Mouse (Mus musculus) limb, embryonic 10.5 days (tissue): Measurements from ENCODE around the gene Krt35. TPM values are rescaled to one million over a fixed set of nuclear protein-coding genes. Genes with fewer than 3 reads are reported as not detected.

ENCODE experiments used
- DNase-seq: peaks from one replicate; pipeline ENCODE4 v3.0.0-alpha.2; 2017; ENCODE audit warnings: low spot score
- H3K27ac ChIP-seq: fragments of 300-500 bp; sonication (generic); 2 replicates; pipeline ENCODE4 v1.5.1; 2016; ENCODE audit warnings: mild to moderate bottlenecking
- H3K27me3 ChIP-seq: fragments of 300-500 bp; sonication (generic); 2 replicates; pipeline ENCODE4 v1.6.1; 2016; ENCODE audit warnings: low read depth, mild to moderate bottlenecking; ENCODE audit not compliant: poor library complexity, severe bottlenecking
- H3K36me3 ChIP-seq: fragments of 300-500 bp; sonication (generic); 2 replicates; pipeline ENCODE4 v1.6.1; 2016; ENCODE audit warnings: mild to moderate bottlenecking, moderate library complexity
- H3K4me1 ChIP-seq: fragments of 300-500 bp; sonication (generic); 2 replicates; pipeline ENCODE4 v1.6.1; 2016
- H3K4me3 ChIP-seq: fragments of 300-500 bp; sonication (generic); 2 replicates; pipeline ENCODE4 v1.5.1; 2016; ENCODE audit warnings: mild to moderate bottlenecking, moderate library complexity
- H3K9me3 ChIP-seq: fragments of 300-500 bp; sonication (generic); replicated peaks from 2 replicates; pipeline ENCODE4 v1.6.1; 2016; ENCODE audit warnings: mild to moderate bottlenecking
- WGBS: fragments of 180-500 bp; shearing (Covaris S2); methylation state at CpG from one replicate; pipeline ENCODE4 v1.1.7; 2016; 5-methylcytosine and 5-hydroxymethylcytosine counted together
- polyA plus RNA-seq: library from polyadenylated mRNA; unstranded; fragments of >200 nt; fragmentation: Nextera tagmentation; extraction: Ambion mirVana; gene quantifications from 2 replicates; pipeline ENCODE4 v1.2.1, GENCODE M21; 2016

Krt35 gene
- polyA plus RNA-seq, 1 experiment from 2014 or later, result 0.08 TPM

DNA sequence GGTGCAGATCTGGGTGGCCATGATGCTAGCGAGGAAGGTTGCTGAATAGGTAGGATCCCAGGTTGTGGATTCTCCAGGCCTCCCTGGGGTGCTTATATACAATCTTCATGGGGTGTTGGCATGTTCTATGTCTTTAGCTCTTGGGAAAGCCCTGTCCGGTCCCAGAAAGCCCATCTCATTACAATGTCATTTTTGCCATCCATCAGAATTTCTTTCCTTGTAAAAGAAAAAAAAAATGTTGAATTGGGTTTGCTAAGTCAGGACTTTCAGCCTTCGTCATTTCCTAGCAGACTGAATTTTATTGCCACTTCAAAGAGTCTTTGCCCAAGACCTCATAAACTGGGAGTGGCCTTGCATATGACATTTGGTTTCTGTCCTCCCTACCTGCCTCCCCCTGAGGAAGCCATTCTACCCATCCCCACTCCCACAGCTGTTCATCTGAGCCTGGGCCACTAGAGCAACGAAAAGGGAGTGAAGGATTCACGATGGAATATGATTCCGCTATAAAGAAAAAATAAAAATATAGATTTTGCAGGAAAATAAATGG, 9.6 kb upstream of the Krt35 start, which contains the start of gene Krt36:
Gene Krt36 (minus strand): TSS at position 51 of the 547 bp plus-strand sequence.
- H3K4me1 ChIP-seq, result 0 out of 2 replicates have a peak, but pooled peaks cover 5% of the 10 kb centered on the region
- no peak for DNase-seq
- H3K4me3 ChIP-seq, result no peak within 1 kb of the TSS
- H3K27me3 ChIP-seq, result no peaks in the 10 kb centered on the region
- no peaks in the 10 kb centered on the region for H3K9me3 ChIP-seq
- no peak within 1 kb of the TSS for H3K27ac ChIP-seq
- no peaks in the 10 kb centered on the region for H3K36me3 ChIP-seq
- 82% methylated on average over 6 of the region's 6 CpGs for WGBS

DNA sequence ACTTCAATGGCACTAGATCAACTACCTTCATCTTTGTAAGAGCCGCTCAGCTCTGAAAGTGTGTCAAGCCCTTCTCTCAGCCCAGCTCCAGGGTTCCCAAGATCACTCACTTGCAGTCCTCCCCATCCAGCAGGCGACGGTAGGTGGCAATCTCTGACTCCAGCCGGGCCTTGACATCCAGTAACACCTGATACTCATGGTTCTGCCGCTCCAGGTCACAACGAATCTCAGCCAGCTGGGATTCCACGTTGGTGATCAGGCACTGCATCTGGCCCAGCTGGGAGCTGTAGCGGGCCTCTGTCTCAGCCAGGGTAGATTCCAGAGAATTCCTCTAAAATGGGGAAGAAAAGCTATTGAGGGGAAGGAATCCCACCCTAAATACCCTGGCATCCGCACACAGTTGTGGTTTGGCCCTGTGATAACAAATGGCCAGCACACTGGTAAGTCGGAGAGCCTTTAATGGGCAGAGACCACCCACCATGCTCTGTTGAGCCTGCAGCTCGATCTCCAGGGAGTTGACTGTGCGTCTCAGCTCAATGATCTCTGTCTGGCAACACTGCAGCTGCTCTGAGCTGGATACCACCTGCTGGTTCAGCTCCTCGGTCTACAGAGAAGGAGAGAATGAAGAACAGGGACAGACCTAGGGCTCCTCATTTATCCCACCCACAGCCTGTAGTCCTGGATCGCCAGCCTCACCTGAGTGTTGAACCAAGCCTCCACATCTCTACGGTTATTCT, 6.8 kb upstream of the Krt35 start:
- no peak overlapping the region for H3K4me3 ChIP-seq
- H3K27me3 ChIP-seq, result no peaks in the 10 kb centered on the region
- DNase-seq, result no peak
- H3K9me3 ChIP-seq, result no peaks in the 10 kb centered on the region
- WGBS, result 67% methylated on average over 15 of the region's 15 CpGs
- H3K36me3 ChIP-seq, result no peaks in the 10 kb centered on the region
- H3K27ac ChIP-seq, result no peak overlapping the region
- peaks cover 12% of the 10 kb centered on the region; the same call in 1 of the 2 replicates for H3K4me1 ChIP-seq

DNA sequence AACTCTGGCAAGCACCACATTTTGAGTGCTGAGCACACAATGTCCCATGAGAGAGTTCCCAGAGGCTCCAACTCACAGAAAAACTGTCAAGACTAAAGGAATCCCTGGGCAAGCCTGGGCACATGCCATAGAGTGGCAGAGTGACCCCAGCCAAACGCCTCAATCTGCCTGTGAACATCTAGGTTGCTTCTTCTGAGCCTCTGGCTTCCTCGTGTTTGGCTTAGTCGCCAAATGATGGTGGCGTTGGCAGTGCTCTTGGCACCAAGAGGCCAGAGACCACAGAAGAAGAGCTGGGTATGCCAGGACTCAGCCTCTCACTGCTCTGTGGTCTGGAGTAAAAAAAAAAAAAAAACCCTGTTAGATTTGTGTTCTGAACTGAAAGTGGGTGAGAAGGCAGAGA, 4.3 kb upstream of the Krt35 start:
- no peak overlapping the region for H3K27ac ChIP-seq
- H3K4me1 ChIP-seq, result peaks cover 28% of the 10 kb centered on the region
- DNase-seq, result no peak
- no peak overlapping the region for H3K4me3 ChIP-seq
- H3K27me3 ChIP-seq, result no peaks in the 10 kb centered on the region
- 85% methylated on average over 4 of the region's 4 CpGs for WGBS
- H3K9me3 ChIP-seq, result no peaks in the 10 kb centered on the region
- H3K36me3 ChIP-seq, result no peaks in the 10 kb centered on the region

DNA sequence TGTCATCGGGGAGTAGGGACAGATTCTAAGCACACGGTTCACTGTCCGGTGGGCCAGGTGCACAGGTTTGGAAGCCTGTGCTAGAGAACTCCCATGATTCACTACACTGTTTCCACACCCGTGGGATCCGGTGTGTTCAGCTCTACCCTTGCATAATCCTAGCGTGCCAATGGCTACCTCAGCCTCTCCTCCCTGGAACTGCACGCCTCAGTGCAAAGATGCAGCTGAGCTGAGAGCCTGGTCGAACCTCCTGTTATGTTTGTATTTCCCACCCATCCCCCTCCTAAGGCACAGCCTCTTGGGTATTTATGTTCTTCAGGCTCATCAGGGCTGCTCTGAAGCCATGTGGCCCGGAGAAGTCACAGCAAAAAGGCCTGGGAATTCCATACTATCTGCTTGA, 1.8 kb upstream of the Krt35 start:
- Histone ChIP-seq H3K27ac (no peak overlapping the region), H3K4me3 (no peak overlapping the region), H3K9me3 (no peaks in the 10 kb centered on the region), H3K4me1 (peaks cover 24% of the 10 kb centered on the region), H3K36me3 (no peaks in the 10 kb centered on the region), H3K27me3 (no peaks in the 10 kb centered on the region)
- DNase-seq, result no peak
- 78% methylated on average over 9 of the region's 9 CpGs for WGBS

DNA sequence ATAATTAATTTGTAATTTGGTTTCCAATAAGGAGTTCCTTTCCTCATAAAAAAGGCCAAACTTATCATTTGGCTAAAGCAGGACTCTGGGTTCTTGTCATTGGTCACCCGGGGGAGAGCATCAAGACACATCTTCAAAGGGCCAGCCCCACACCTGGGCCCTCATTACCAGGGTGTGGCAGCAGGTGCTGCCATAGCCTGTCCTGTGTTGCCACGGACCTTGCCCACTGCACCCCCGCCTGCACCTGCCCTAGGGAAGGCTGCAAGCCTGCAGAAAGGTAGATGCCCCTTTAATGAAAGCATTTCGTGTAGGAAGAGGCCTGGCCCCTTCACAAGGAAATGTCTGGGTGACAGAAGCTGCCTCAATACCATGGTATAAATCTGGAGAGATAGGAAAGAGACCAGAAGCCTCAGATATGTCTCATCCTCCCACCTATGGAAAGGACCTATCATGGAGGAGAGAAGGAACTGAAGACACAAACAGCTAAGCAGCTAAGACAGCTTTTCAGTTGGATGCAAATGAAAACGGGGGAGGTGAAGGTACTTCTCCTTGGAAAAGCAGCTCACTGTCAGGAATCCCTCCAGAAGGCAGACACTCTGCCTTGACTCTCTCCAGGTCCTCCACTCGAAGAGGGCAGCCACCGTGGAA, 7.5 kb downstream of the Krt35 start:
- Histone ChIP-seq H3K4me3 (no peak overlapping the region), H3K4me1 (no peaks in the 10 kb centered on the region), H3K27me3 (no peaks in the 10 kb centered on the region), H3K9me3 (no peaks in the 10 kb centered on the region), H3K27ac (no peak overlapping the region), H3K36me3 (no peaks in the 10 kb centered on the region)
- DNase-seq, result no peak
- 74% methylated on average over 7 of the region's 7 CpGs for WGBS

DNA sequence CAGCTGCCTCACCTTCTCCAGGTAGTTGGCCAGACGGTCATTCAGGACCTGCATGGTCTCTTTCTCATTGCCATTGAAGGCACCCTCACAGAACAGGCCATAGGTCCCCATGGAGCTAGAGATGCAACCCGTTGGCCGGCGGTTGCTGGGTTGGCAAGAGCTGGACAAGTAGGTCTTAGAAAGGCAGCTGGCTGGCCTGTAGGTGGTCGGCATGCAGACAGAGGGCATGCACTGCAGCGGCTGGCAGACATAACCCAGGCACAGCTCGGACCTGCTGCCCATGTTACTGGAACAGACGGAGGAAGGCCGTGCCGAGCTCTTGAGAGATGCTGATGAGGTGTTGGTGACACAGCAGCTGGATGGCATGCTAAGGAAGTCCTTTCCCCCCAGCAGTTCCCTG, 8.2 kb downstream of the Krt35 start, which contains the start of gene Krt32:
Gene Krt32 (minus strand): TSS at position 366 of the 400 bp plus-strand sequence.
- Histone ChIP-seq H3K27me3 (no peaks in the 10 kb centered on the region), H3K9me3 (no peaks in the 10 kb centered on the region), H3K36me3 (no peaks in the 10 kb centered on the region), H3K4me3 (no peak within 1 kb of the TSS), H3K4me1 (no peaks in the 10 kb centered on the region), H3K27ac (no peak within 1 kb of the TSS)
- no peak for DNase-seq
- 93% methylated on average over 10 of the region's 10 CpGs for WGBS

DNA sequence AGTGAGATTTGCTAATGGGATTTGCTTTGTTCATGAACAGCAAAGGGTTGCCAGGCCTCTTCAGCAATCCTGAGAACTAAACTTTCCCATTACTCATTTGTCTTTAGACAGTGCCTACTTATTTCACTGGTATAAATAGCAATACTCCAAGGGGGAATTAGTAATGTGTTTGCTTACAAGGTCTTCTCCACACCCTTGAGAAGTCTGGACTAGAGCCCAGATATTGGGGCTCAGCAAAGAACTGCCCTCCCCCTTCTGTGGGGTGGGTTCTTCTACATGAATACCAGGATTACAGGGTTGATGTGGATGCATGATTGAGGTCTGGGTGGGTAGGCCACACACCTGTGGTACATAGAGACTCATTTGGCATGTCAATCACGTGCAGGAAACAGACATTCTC, 22.2 kb downstream of the Krt35 start:
- Histone ChIP-seq H3K36me3 (no peaks in the 10 kb centered on the region), H3K4me3 (no peak overlapping the region), H3K27me3 (no peaks in the 10 kb centered on the region), H3K9me3 (no peaks in the 10 kb centered on the region), H3K27ac (no peak overlapping the region), H3K4me1 (no peaks in the 10 kb centered on the region)
- DNase-seq, result no peak
- WGBS, result 77% methylated on average over 1 of the region's 1 CpGs

DNA sequence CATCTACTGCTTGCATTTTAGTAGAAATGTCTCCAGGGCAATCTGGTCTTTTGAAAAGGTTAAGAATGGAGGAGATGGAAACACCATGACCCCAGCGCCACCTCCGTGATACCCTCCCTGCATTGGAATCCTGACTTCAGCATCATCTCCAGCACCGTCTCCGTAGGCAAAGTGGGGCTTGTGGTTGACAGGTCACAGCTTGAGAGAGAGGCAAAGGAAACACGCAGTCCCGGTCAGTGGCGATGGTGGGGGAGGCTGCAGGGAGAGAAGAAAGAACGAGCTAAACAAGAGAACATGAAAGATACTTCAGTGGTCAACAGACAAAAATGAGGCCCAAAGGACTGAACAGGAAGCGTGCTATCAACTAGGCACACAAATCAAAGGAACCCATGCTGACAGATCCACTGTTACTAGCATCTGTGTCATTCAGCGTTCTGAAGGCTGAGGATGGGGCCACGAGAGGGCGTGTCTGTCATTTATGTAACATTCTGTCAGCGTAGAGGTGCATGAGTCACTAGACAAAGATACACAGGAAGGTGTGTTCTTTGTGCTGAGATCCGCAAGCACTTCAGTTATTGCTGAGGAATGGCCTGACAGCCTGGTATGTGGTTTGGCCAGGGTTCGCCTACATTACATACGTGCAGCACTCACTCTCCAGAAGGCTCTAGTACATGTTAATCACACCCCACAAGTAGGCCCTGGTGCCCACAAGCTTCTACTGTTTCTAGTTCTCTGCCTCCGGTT, 28.6 kb downstream of the Krt35 start:
- no peak overlapping the region for H3K27ac ChIP-seq
- H3K9me3 ChIP-seq, result no peaks in the 10 kb centered on the region
- 84% methylated on average over 17 of the region's 17 CpGs for WGBS
- H3K4me1 ChIP-seq, result no peaks in the 10 kb centered on the region
- no peaks in the 10 kb centered on the region for H3K27me3 ChIP-seq
- no peak for DNase-seq
- H3K4me3 ChIP-seq, result no peak overlapping the region
- H3K36me3 ChIP-seq, result no peaks in the 10 kb centered on the region

DNA sequence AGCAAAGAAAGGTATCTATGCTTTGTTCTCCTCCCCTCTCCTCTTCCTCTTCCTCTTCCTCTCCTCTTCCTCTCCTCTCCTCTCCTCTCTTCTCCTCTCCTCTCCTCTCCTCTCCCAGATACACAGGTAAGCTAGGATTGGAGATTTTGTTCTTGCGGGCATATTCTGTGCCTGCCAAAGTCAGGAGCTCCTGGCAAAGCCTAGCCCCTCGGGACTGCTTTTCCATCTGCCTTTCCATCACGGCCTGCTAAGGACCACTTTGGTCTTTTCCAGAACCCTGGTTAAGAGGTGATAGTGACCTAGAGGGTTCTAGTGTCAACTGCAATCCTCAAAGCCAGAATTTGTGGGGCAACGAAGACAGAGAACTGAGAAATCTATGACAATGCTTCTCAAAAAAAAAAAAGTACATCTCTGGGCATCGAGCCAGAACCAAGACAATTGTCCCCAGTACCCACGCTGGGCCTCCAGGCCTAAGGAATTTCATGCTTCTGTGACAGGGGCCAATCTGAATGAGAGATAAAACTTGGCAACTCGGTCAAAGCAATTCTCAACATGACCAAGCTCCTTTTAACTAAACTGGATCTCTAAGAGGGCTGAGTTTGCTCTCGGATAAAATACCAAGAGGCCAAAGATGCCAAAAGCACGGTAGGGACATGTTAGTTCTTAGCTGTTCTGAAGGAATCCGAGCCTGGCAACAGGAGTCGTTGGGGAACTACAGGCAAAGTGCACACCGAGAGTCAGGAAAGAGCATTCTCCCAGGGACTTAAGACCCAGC, 29.6 kb downstream of the Krt35 start:
- H3K4me1 ChIP-seq, result no peaks in the 10 kb centered on the region
- H3K9me3 ChIP-seq, result no peaks in the 10 kb centered on the region
- no peak for DNase-seq
- H3K27ac ChIP-seq, result no peak overlapping the region
- H3K36me3 ChIP-seq, result no peaks in the 10 kb centered on the region
- no peaks in the 10 kb centered on the region for H3K27me3 ChIP-seq
- no peak overlapping the region for H3K4me3 ChIP-seq
- WGBS, result 89% methylated on average over 12 of the region's 12 CpGs

DNA sequence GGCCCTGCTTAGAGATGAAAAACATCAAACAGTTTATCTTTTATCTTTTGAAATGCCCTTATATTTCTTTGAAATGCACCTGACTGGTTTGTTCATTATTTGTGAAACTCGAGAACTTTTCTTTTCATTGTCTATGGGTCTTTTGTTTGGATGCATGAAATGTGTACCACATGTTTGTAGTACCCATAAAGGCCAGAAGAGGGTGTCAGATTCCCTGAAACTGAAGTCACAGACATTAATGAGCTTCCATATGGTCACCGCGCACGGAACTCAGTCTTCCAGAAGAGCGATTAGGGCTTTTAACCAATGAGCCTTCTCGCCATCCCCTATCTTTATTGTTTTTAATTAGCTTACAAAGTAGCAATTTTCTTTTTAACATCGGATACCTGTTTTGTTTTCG, 37.2 kb downstream of the Krt35 start:
- H3K27me3 ChIP-seq, result no peaks in the 10 kb centered on the region
- no peaks in the 10 kb centered on the region for H3K9me3 ChIP-seq
- H3K27ac ChIP-seq, result no peak overlapping the region
- H3K4me3 ChIP-seq, result no peak overlapping the region
- H3K36me3 ChIP-seq, result no peaks in the 10 kb centered on the region
- DNase-seq, result no peak
- WGBS, result 75% methylated on average over 8 of the region's 8 CpGs
- no peaks in the 10 kb centered on the region for H3K4me1 ChIP-seq

DNA sequence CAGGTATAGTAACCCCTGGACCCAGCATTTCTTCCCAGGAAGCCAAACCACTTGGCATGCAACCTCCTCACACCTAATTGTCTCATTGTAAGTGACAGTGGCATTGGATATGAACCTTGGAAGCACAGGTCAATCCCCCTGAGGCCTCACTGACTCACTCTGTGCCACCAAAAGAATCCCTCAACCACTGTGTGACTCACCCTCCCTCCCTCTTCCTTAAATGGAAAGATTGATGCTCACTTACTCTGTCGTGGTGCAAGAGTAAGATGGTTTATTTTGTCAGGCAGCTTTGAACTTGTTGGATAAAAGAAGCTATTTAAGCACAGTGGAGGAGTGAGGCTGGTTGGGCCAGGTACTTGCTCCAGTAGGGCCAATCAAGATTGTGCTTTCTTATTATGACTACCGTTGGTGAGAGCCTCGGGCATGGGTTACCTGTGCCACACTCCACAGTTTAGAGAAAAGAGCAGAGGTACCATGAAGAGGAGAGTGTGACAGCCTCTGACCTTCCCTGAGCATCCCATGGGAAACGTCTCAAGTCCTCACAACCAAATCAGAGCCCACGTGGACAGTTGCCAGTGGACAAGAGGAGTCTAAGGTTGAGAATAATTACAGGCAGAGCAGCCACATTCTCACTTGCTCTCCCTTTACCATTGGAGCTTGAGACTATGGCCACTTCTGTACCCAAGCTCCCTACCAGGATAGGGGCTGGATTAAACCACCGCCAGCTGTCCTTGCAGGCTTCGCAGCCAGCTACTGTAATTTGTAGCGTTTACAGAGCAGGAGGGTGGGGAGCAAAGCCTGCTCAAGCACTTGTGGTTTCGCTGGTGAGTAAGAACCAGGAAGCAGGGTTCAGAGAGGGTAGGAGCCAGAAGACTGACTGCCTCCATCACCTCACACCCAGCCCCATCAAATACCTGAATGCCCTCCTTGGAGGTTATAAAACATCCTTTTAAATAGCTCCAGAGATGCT, 40.1 kb downstream of the Krt35 start:
- Histone ChIP-seq H3K4me3 (no peak overlapping the region), H3K4me1 (no peaks in the 10 kb centered on the region), H3K27ac (no peak overlapping the region), H3K36me3 (no peaks in the 10 kb centered on the region), H3K9me3 (no peaks in the 10 kb centered on the region), H3K27me3 (no peaks in the 10 kb centered on the region)
- DNase-seq, result no peak
- WGBS, result 78% methylated on average over 9 of the region's 9 CpGs
